Mouse (Mus musculus): Measurements from ENCODE around the gene Sigirr. TPM values are rescaled to one million over a fixed set of nuclear protein-coding genes. Genes with fewer than 3 reads are reported as not detected.

The Sigirr gene
- 1.5 and 3.5 TPM in 2 replicates for polyA plus RNA-seq (2015; fragmentation: Nextera tagmentation; extraction: Ambion mirVana)

DNA sequence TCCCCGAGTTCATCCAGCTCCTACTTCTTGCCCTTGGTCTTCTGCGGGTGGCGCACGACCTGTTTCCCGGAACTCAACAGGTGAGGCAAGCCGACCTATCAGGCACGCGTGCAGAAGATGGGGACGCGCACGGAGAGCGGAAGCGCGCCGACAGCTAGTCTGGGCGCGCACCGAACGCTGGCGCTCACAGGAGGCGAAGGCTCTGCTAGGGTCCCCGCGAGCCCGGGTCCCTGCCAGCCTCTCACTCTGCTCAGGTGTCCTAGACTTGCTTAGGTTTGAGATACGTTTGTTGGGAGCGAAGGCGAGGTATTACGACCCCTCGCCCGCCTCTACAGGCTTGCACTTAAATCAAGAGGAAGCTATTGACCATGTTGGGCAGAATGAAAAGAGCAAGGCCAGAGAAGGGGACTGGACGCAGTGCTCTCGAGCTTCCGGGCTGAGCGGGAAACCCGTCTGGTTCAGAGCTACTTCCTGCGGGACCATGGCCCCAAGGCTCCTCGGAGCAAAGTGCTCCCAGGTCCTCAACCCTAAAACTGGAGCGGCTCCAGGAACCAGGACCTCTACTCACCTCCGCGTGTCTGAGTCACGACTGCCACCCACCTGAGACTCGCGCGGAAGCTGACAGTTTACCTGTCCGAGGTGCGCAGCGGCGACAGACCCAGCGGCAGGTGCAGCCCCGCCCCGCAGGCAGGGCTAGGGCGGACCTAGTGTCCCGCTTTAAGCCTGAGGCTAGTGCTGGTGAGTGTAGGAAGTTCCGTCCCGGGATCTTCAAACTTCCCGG, at the start of gene Sigirr:
Gene Sigirr, minus strand, starts transcription at position 662 of the 781 bp plus-strand sequence.
- Histone ChIP-seq H3K4me2 (peak within 1 kb of the TSS; percentile 67), H3K9ac (peak within 1 kb of the TSS; percentile 55), H3K4me3 (peak within 1 kb of the TSS; percentile 39), H3K36me3 (no peaks in the 10 kb centered on the region), H3K27ac (replicated peaks) (no peak within 1 kb of the TSS), H3K4me1 (replicated peaks) (peaks cover 12% of the 10 kb centered on the region), H3K27me3 (peaks cover 51% of the 10 kb centered on the region), H3K9me3 (no peaks in the 10 kb centered on the region)
- ATAC-seq (ENCODE audit: low read depth) = peak; percentile 59; the same call in 1 of the 2 replicates
- WGBS = 2% methylated on average over 56 of the region's 56 CpGs

GRCm38 (mm10) chr7:141148639-141149038, 48.3 kb upstream of the Sigirr start:
- Histone ChIP-seq H3K27ac (replicated peaks) (no peak overlapping the region), H3K9ac (no peak overlapping the region), H3K36me3 (peaks cover 60% of the 10 kb centered on the region), H3K4me3 (no peak overlapping the region), H3K9me3 (no peaks in the 10 kb centered on the region), H3K4me2 (no peak overlapping the region), H3K27me3 (no peaks in the 10 kb centered on the region), H3K4me1 (replicated peaks) (peaks cover 6% of the 10 kb centered on the region; the same call in 1 of the 2 replicates)
- no peak for ATAC-seq (ENCODE audit: low read depth)
- 81% methylated on average over 4 of the region's 4 CpGs for WGBS

GRCm38 (mm10) chr7:141147044-141147443, 46.7 kb upstream of the Sigirr start:
- no peaks in the 10 kb centered on the region for H3K9me3 ChIP-seq
- 73% methylated on average over 6 of the region's 6 CpGs for WGBS
- no peak overlapping the region for H3K4me2 ChIP-seq
- H3K27ac ChIP-seq (replicated peaks) = no peak overlapping the region; the same call in 1 of the 2 replicates
- no peak overlapping the region for H3K4me3 ChIP-seq
- peaks cover 58% of the 10 kb centered on the region for H3K36me3 ChIP-seq
- H3K9ac ChIP-seq = no peak overlapping the region
- H3K27me3 ChIP-seq = no peaks in the 10 kb centered on the region
- no peak for ATAC-seq (ENCODE audit: low read depth)
- peaks cover 6% of the 10 kb centered on the region; the same call in 1 of the 2 replicates for H3K4me1 ChIP-seq (replicated peaks)

- Histone ChIP-seq H3K27me3 (no peaks in the 10 kb centered on the region), H3K4me3 (no peak overlapping the region), H3K27ac (replicated peaks) (no peak overlapping the region), H3K4me1 (replicated peaks) (peaks cover 6% of the 10 kb centered on the region; the same call in 1 of the 2 replicates), H3K4me2 (no peak overlapping the region), H3K9ac (no peak overlapping the region), H3K36me3 (peaks cover 49% of the 10 kb centered on the region), H3K9me3 (no peaks in the 10 kb centered on the region)
- WGBS = 96% methylated on average over 12 of the region's 12 CpGs
- ATAC-seq (ENCODE audit: low read depth) = no peak
Observed at GRCm38 (mm10) chr7:141146043-141146595, 45.7 kb upstream of the Sigirr start.

DNA sequence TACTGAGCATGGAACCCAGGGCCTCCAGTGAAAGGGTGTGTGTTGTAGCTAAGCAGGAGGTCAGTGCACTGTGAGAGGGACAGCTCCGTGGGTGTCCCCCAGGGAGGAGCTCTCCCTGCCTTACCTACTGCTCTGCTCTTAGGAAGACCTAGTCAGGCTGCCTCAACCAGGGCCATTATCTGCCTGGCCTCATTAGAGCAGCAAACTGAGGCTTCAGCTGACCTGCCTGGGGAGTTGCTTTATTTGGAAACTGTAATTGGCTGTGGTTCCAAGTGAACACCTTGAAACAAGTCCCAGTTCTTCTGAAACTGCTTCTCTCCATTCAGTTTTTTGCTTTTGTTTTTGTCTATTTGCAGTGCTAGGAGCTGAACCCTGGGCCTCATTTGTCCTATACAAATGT, 45.0 kb upstream of the Sigirr start:
- 80% methylated on average over 1 of the region's 1 CpGs for WGBS

DNA sequence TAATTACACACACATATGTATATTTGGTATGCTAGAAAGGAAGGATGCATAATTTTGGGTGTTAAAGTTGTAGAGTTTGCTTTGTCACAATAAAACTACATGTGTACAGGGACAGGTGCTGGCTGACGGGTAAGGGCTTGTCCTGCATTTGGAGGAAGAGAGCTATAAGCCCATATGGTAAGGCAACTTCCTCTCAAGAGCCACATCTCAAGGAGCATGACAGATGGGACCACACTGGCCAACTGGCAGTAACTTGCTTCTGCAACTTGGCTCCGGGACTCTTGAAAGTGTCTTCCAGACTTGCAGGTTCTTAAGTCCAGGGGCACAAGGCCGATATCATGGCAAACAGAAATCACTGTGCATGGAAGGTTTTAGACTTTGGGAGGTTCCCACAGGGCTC, 44.3 kb upstream of the Sigirr start:
- Histone ChIP-seq H3K27ac (replicated peaks) (no peak overlapping the region), H3K9ac (no peak overlapping the region), H3K4me1 (replicated peaks) (peaks cover 6% of the 10 kb centered on the region; the same call in 1 of the 2 replicates), H3K4me3 (no peak overlapping the region), H3K9me3 (no peaks in the 10 kb centered on the region), H3K4me2 (no peak overlapping the region), H3K36me3 (peaks cover 45% of the 10 kb centered on the region), H3K27me3 (no peaks in the 10 kb centered on the region)
- no peak for ATAC-seq (ENCODE audit: low read depth)
- WGBS = 89% methylated on average over 3 of the region's 3 CpGs

More for the DNA sequence above, 45.0 kb upstream of the Sigirr start:
- Histone ChIP-seq H3K27ac (replicated peaks) (no peak overlapping the region), H3K4me3 (no peak overlapping the region), H3K9ac (no peak overlapping the region), H3K27me3 (no peaks in the 10 kb centered on the region), H3K9me3 (no peaks in the 10 kb centered on the region), H3K4me2 (no peak overlapping the region), H3K36me3 (peaks cover 42% of the 10 kb centered on the region), H3K4me1 (replicated peaks) (peaks cover 6% of the 10 kb centered on the region; the same call in 1 of the 2 replicates)
- ATAC-seq (ENCODE audit: low read depth) = no peak

DNA sequence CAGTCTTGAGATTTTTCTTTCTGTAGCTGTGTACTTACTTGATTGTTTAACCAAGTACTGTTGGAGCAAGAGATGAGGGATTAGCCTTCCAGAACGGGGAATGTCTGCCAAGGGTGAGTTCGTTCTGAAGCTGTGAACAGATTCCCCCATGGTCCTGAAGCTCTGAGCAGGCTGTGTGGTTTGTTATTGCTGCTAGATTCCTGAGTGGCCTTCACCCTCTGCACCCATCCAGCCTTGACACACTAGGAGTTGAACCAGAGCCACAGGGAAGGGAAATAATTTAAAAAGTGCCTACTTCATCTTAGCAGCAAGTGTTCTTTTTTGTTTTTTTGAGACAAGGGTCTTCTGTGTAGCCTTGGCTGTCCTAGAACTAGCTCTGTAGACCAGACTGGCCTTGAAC, 43.5 kb upstream of the Sigirr start:
- Histone ChIP-seq H3K27ac (replicated peaks) (no peak overlapping the region), H3K4me2 (no peak overlapping the region), H3K4me1 (replicated peaks) (peaks cover 6% of the 10 kb centered on the region; the same call in 1 of the 2 replicates), H3K4me3 (no peak overlapping the region), H3K36me3 (peaks cover 49% of the 10 kb centered on the region), H3K27me3 (no peaks in the 10 kb centered on the region), H3K9me3 (no peaks in the 10 kb centered on the region), H3K9ac (no peak overlapping the region)
- 85% methylated on average over 2 of the region's 2 CpGs for WGBS
- ATAC-seq (ENCODE audit: low read depth) = no peak

DNA sequence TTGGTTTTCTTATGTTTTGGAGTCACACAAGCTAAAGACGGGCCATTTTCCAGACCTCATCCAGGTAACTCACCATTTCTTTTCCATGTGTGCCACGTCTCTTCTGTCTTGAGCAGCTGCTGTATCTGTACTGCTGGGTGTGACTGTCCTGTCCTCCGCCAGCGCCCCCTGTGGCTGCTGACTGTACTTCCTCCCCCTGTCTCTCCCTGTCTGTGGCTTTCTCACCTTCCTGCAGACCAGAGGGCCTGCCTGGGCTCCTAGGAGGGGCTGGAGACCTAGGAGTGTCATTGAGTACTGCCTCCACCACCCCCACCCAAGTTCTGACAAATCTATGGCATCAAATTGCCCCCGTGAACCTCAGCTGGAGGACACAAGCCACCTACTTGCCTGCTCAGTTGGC, 42.7 kb upstream of the Sigirr start:
- H3K4me3 ChIP-seq = no peak overlapping the region
- H3K36me3 ChIP-seq = peaks cover 52% of the 10 kb centered on the region
- WGBS = 56% methylated on average over 5 of the region's 5 CpGs

DNA sequence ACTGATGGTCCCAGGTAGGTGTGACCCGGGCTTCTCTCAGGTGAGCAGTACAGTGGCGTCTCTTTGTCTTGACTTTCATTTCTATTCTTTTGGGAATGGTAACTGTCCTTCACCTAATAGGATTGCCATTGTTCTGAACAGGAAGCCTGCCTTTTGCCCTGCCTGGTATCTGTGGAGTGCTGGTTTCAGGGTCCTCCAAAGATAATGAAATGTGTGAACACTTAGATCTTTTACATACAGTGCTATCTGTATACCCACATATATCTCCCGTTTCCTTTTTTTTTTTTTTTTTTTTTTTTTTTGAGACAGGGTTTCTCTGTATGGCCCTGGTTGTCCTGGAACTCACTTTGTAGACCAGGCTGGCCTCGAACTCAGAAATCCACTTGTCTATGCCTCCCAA, 41.0 kb upstream of the Sigirr start:
- no peak overlapping the region for H3K4me3 ChIP-seq
- WGBS = 91% methylated on average over 4 of the region's 4 CpGs
- no peaks in the 10 kb centered on the region for H3K27me3 ChIP-seq
- no peak overlapping the region for H3K27ac ChIP-seq (replicated peaks)
- no peak for ATAC-seq (ENCODE audit: low read depth)
- H3K9me3 ChIP-seq = no peaks in the 10 kb centered on the region
- H3K4me1 ChIP-seq (replicated peaks) = no peaks in the 10 kb centered on the region
- no peak overlapping the region for H3K4me2 ChIP-seq
- H3K9ac ChIP-seq = no peak overlapping the region
- H3K36me3 ChIP-seq = peaks cover 62% of the 10 kb centered on the region

More for the DNA sequence above, 42.7 kb upstream of the Sigirr start:
- Histone ChIP-seq H3K9ac (no peak overlapping the region; the same call in 1 of the 2 replicates), H3K4me2 (no peak overlapping the region), H3K4me1 (replicated peaks) (peaks cover 6% of the 10 kb centered on the region; the same call in 1 of the 2 replicates), H3K27ac (replicated peaks) (no peak overlapping the region), H3K27me3 (no peaks in the 10 kb centered on the region), H3K9me3 (no peaks in the 10 kb centered on the region)
- no peak for ATAC-seq (ENCODE audit: low read depth)

DNA sequence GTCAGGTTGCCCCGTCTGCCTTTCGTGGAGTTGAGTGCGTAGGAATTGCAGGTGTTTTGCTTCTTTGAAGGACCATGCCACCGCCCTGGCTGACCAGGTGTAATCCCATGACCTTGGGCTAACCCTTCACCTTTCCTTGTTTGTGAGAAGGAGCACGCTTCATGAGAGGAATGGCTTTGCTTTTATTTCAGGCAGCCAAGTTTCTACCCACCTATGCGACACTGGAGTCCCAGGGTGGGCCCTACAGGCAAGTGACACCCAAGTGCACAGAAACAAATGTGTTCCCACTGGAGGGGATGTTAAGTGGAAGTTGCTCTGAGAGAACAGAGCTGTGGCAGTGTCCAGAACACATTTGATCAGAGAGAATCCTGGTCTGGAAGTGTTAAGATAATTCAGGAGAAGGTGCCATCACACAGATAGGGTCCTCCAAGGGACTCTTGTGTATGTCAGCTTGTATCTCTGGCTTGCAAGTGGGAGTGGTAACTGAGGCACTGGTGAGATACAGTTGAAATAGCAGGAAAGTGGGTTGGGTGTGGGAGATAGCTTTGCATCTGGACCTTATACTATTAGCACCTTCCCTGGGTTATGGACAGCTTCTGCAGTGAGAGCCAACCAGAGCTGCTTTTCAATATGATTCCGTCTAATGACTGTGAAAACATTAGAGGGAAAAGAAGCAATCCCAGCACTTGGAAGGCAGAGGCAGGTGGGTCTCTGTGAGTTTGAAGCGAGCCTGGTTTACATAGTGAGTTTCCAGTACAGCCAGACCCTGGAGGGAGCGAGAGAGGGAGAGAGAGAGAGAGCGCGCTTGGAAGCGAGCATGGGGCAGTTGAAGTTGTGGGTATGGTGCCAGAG, 31.8 kb upstream of the Sigirr start:
- H3K27ac ChIP-seq (replicated peaks) = no peak overlapping the region
- no peak for ATAC-seq (ENCODE audit: low read depth)
- H3K36me3 ChIP-seq = peaks cover 22% of the 10 kb centered on the region
- peak overlapping the region; percentile 91 for H3K4me2 ChIP-seq
- H3K9me3 ChIP-seq = no peaks in the 10 kb centered on the region
- peak overlapping the region; percentile 95 for H3K9ac ChIP-seq
- H3K4me1 ChIP-seq (replicated peaks) = peaks cover 22% of the 10 kb centered on the region
- H3K27me3 ChIP-seq = no peaks in the 10 kb centered on the region
- H3K4me3 ChIP-seq = peak overlapping the region; percentile 87
- WGBS = 60% methylated on average over 12 of the region's 12 CpGs

DNA sequence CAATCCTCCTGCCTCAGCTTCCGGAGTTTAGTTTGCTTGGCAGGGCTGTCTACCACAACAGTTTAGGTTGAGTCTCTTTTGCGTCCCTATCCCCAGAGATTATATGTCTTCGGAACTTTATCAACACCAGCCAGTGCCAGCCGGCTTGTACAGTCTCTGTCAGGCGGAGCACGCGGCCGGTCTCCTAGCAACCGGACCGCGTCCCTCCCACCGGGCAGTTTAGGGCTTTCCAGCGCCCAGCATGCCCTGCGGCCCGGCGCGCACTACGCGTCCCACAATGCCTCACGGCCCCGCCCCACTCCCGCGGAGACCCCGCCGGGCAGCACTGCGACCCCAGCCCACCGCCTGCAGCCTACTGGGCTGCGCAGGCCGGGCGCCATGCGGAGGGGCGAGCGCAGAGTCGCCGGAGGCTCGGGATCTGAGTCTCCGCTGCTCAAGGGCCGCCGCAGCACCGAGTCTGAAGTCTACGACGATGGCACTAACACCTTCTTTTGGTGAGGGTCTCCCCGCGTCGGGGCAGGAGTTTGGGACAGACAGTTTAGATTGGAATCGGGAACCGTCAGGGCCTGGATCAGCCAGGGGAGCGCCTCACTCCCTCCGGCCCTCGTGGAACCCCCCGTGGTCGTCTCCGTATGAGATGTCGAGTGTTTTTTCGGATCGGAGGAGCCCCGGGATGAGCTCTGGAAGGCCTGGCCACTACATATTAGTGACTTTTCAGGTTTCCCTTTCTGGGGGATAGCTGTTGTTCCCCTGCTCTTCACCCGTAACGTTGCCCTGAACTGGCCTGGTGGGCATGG, 30.9 kb upstream of the Sigirr start:
- Histone ChIP-seq H3K27me3 (no peaks in the 10 kb centered on the region), H3K9me3 (no peaks in the 10 kb centered on the region), H3K4me3 (peak overlapping the region; percentile 87), H3K4me1 (replicated peaks) (peaks cover 22% of the 10 kb centered on the region), H3K4me2 (peak overlapping the region; percentile 91), H3K36me3 (peaks cover 13% of the 10 kb centered on the region), H3K27ac (replicated peaks) (peak overlapping the region; percentile 69; the same call in 1 of the 2 replicates), H3K9ac (peak overlapping the region; percentile 95)
- under 1% methylated on average over 59 of the region's 59 CpGs for WGBS
- ATAC-seq (ENCODE audit: low read depth) = peak; percentile 98
